Mouse (Mus musculus): ENCODE measurements around the gene Dnm3.
"Not testable (repeated sequence)": the region's sequence is repeated elsewhere in the genome, so short reads cannot be mapped to it uniquely, and the experiment has no call there.

DNA sequence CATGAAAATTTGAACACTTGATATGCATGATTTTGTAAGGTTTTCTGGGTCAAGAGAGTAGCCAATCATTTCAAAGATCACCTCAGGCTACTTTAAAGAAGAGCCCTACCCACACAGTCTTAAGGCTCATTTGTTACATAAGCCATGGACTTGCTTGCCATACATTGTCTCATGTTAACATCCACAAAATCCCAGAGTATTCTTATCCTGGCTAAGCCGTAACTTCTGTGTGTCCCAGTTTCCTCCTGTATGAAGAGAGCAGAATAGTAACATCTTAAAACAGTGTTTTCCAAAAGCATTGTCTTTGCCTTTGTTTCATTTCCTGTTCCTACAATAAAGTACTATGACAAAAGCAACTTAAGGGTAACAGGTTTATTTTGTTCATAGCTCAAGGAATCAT lies 104.8 kb downstream of the Dnm3 start:
- not testable (repeated sequence) for TF ChIP-seq POLR2A (IDR thresholded peaks at IDR 0.05; ENCODE audit: low read depth, low read length); CTCF (IDR thresholded peaks at IDR 0.05; ENCODE audit: extremely low read depth, insufficient read depth, insufficient read length, insufficient replicate concordance)
